Mouse (Mus musculus): ENCODE measurements at regions not wholly inside any gene's neighbourhood (a gene's known extent, or its start where the extent isn't known, plus 50 kb on each side); places are given as distances from the start of the nearest gene placed in this dataset.

GRCm38 (mm10) chr10:37626758-37627201 lies 488.1 kb upstream of the Marcks start:
- TF ChIP-seq TCF3 (IDR thresholded peaks at IDR 0.05; ENCODE audit: insufficient read length, low read depth) = no peak
- no peak for TF ChIP-seq E2F4 (IDR thresholded peaks at IDR 0.05; ENCODE audit: insufficient read depth)
- no peak for TF ChIP-seq POLR2A (IDR thresholded peaks at IDR 0.05; ENCODE audit: insufficient read length, low read depth)
- TF ChIP-seq CEBPB (IDR thresholded peaks at IDR 0.05; ENCODE audit: insufficient read depth, poor library complexity, severe bottlenecking) = no peak
- no peak for TF ChIP-seq REST (IDR thresholded peaks at IDR 0.05; ENCODE audit: insufficient read depth, insufficient read length)
- TF ChIP-seq MYOD1 (IDR thresholded peaks at IDR 0.05; ENCODE audit: control insufficient read depth in 1 of 3, insufficient read length in 2 of 3, low read depth in 2 of 3) = no peak
- no peak for TF ChIP-seq MAX (IDR thresholded peaks at IDR 0.05; ENCODE audit: low read depth)
- TF ChIP-seq USF1 (IDR thresholded peaks at IDR 0.05; ENCODE audit: low read depth) = no peak
- TF ChIP-seq TCF12 (IDR thresholded peaks at IDR 0.05; ENCODE audit: insufficient read depth, poor library complexity, severe bottlenecking) = no peak
- TF ChIP-seq POLR2AphosphoS2 (IDR thresholded peaks at IDR 0.05; ENCODE audit: insufficient read length, low read depth) = no peak

Measured in myocyte (in vitro differentiated cells).